ENCODE assay signal across 11 mouse cellular contexts in genomic region chr15:96521125-96521455, GRCm38 (mm10).
"Had no signal": no experiment of that assay in that cellular context is flagged by ENCODE, and none has a peak within 500 bp of the region (broad histone marks: within the 10 kb centered on the region; RNA-seq: fewer than 3 reads in every experiment).

No protein-coding gene starts in this region.

- H3K4me1 ChIP-seq: liver, embryonic 15.5 days had no signal

- H3K4me3 ChIP-seq: liver, embryonic 15.5 days; lung, embryonic 15.5 days; megakaryocyte, embryonic 14.5 days; midbrain, embryonic 13.5 days; midbrain, embryonic 15.5 days; neural tube, embryonic 13.5 days; neural tube, embryonic 15.5 days had no signal

- H3K36me3 ChIP-seq: liver, embryonic 15.5 days; lung, embryonic 15.5 days; midbrain, embryonic 13.5 days; midbrain, embryonic 15.5 days; neural tube, embryonic 13.5 days; neural tube, embryonic 15.5 days had no signal

- H3K27ac ChIP-seq: liver, embryonic 15.5 days; lung, embryonic 15.5 days; macrophage; midbrain, embryonic 13.5 days; midbrain, embryonic 15.5 days; neural tube, embryonic 13.5 days; neural tube, embryonic 15.5 days had no signal

- DNase-seq: right cerebral cortex, postnatal 25 days had no signal

- H3K9me3 ChIP-seq: liver, embryonic 15.5 days; lung, embryonic 15.5 days; megakaryocyte, embryonic 14.5 days; midbrain, embryonic 13.5 days; midbrain, embryonic 15.5 days; neural tube, embryonic 13.5 days; neural tube, embryonic 15.5 days had no signal

- H3K9ac ChIP-seq: liver, embryonic 15.5 days; liver, postnatal 0 days; lung, embryonic 15.5 days; midbrain, embryonic 13.5 days; midbrain, embryonic 15.5 days; neural tube, embryonic 13.5 days; neural tube, embryonic 15.5 days had no signal

- H3K4me2 ChIP-seq: liver, embryonic 15.5 days; lung, embryonic 15.5 days; midbrain, embryonic 11.5 days; midbrain, embryonic 13.5 days; midbrain, embryonic 15.5 days; neural tube, embryonic 13.5 days; neural tube, embryonic 15.5 days had no signal

- H3K27me3 ChIP-seq: liver, embryonic 15.5 days; lung, embryonic 15.5 days; midbrain, embryonic 13.5 days; midbrain, embryonic 15.5 days; neural tube, embryonic 13.5 days; neural tube, embryonic 15.5 days had no signal
